Mouse (Mus musculus) frontal cortex, postnatal 10 days (tissue): ENCODE measurements around the gene Ogfrl1.

Experiments
- DNase-seq, 2 experiments: peaks; one replicate each; pipeline ENCODE4 v3.0.0; 2022; ENCODE audit warnings: low spot score in 2 of 2, mixed read lengths in 1 of 2

Gene Ogfrl1

DNA sequence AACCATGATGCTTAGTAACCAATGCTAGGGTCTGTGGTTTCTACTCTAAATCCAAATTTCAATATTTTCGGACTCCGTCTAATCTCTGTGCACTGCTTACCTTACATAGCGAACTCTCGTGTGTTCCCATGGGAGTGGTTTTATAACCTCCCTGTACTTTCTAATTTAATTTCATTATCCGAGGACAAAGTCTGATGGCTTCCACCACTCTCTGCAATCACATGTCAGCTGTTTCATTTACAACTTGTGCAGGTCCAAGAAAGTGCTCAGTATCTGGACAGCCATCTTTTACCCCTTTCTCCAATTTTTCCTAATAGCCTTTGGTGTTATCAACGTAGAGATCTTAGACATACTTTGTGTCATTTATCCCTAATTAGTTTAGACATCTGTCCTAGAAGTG is 44.7 kb downstream of the Ogfrl1 start:
- DNase-seq: no peak

DNA sequence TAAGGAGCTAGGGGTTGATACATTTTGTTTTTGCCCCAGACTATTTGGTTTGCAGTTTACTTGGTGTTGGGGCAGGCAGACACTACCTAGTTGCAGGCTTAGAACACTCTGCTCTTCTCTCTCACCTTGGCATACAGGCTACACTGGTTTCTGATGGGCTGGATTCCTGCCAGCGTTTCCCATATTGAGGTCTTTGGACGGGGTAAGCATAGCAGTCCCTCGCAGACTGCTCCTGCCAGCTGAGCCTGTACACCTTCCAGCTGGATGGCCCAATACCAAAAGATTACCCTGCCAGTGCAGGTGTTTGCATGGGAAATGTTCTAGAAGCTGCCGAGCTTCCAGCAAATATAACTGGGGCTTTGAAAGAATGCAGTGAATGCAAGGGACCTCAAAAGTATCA is 45.8 kb downstream of the Ogfrl1 start:
- no peak for DNase-seq

GRCm38 (mm10) chr1:23345633-23346032 is 51.9 kb downstream of the Ogfrl1 start:
- DNase-seq: no peak

- no peak for DNase-seq
Observed at GRCm38 (mm10) chr1:23342864-23343263, 54.7 kb downstream of the Ogfrl1 start.

DNA sequence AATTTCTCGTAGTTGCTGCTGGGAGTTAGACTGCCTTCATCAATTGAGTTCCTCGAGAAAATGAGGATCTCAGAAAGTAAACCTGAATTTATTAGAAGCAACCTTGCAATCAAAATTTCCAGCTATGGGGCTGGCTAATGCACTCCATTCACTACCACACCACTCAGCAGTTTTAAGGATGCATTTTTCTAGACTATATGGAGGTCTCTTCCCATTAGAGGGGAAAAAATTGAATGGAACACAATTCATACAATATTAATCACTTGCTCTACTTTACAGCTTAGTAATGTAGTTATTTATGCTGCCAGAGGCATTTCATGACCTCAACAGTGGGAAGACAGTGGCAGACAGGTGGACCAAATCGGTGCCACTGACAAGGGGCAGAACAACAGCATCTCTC is 55.3 kb downstream of the Ogfrl1 start:
- DNase-seq: no peak

GRCm38 (mm10) chr1:23335726-23336363 is 61.7 kb downstream of the Ogfrl1 start:
- no peak for DNase-seq

- no peak for DNase-seq
Observed at GRCm38 (mm10) chr1:23335050-23335449, 62.5 kb downstream of the Ogfrl1 start.

GRCm38 (mm10) chr1:23332192-23332591 is 65.4 kb downstream of the Ogfrl1 start:
- no peak for DNase-seq

DNA sequence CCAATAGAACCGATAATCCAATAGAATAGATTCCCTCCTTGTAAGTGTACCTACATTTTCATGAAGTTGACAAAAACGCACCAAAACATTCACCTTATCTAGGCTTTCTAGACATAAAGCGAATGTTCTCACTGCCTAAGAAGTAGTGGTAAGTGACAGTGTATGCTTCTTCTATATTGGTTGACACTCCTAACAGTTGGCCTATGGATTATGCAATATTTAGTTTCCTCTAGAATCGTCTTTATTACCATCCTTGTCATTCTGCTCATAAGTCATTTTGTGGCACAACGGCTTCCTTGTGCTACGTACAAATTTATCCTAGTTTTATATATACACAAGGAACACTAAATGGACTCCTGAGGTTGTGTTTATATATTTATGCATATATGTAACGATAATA is 72.4 kb downstream of the Ogfrl1 start:
- DNase-seq: no peak

DNA sequence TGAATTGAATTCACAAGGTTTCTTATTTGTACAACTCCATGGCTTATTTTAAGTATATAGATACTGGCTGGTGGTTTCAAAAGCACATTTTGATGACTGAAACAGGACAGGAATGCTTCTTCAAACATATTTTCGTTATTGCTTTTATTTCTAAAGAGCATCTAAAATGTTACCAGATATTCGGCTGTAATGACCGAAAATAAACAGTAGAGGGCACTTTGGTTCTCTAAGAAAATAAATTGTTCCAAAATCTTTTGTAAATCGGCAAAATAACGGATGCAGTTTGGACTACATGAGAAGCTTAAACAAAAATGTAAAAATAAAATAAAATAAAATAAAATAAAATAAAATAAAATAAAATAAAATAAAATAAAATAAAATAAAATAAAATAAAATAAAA is 73.3 kb downstream of the Ogfrl1 start:
- DNase-seq: no peak

GRCm38 (mm10) chr1:23323286-23323685 is 74.3 kb downstream of the Ogfrl1 start:
- no peak for DNase-seq

- no peak for DNase-seq
Observed at GRCm38 (mm10) chr1:23322208-23322607, 75.4 kb downstream of the Ogfrl1 start.

DNA sequence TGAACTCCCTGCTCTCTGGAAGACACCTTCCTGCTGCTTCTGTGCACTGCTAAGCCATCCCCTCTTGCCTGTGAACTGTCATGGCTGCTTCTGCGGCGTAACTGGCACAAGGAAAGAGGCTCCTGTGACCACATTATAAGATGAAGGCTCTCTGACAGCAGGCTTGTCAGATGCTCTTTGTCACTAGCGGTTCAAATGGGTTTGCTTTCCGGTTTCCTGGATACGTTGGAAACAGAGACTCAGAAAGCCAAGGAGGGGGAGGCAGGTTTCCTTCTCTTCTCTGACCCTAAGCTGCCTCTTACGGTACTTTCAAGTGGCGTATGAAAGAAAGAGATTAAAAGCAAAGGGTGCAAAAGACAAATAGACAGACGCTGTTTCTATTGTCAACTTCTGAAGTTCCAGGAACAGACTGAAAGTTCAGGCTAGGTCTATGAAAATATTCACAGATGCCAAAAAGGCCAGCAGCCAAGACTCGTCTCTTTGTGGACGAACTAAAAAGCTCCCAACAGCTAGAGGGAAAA is 76.2 kb downstream of the Ogfrl1 start:
- DNase-seq: no peak

DNA sequence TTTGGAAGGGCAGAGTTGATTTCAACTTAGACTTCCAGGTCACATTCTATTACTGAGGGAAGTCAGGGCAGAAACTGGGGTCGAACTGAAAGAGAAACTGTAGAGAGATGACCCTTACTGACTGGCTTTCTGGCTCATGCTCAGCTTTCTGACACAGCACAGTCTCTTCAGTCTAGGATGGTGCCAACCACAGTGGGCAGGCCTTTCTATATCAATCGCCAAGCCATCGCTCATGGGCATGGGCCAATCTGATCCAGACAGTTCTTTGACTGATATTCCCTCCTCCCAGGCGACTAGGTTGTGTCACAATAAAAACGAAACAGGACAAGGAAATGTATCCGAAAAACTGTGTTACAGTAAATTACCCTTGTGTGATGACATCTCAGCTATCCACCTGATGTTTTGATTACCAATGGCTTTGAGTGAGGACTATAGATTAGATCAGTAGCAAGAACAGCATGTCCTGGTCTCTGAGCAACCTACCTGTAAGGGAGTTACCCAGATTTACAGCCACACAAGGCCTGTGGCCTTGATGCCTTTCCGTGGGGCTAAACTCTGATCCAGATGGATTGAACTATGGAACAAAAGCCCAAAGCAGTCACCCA is 76.9 kb downstream of the Ogfrl1 start:
- no peak for DNase-seq
